Mouse (Mus musculus): Measurements from ENCODE around the gene Ank2. TPM values are rescaled to one million over a fixed set of nuclear protein-coding genes. Genes with fewer than 3 reads are reported as not detected.
A peak's percentile ranks its signal among the peaks of the same experiment; 100 is the strongest.

Ank2 gene
- total and polyA plus RNA-seq, 2 experiments: 1.2 to 5.6 TPM

DNA sequence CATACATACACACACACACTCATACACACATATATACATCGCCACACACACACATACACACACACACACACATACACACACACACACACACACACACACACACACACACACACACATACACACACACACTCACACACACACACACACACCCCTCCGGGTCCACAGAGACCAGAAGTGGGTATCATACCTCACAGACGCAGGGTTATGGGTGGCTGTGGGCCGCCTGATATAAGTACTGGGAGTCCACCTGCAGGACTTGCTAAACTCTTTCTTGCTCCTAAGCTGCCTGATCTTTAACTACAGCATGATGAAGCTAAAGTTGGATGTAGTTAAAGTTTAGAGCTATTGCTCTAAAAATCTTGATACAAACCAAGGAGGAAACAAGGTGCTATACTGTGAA lies 30.7 kb upstream of the Ank2 start:
- H3K4me3 ChIP-seq (ENCODE audit: insufficient read depth, low read depth, low read length): no peak overlapping the region
- no peak for TF ChIP-seq POLR2A (IDR thresholded peaks at IDR 0.05; ENCODE audit: extremely low read depth, insufficient read depth, low read length)
- no peaks in the 10 kb centered on the region for H3K79me2 ChIP-seq (ENCODE audit: control insufficient read depth, insufficient read depth, low read length)
- H3K36me3 ChIP-seq (ENCODE audit: control insufficient read depth, insufficient read depth, low read length): no peaks in the 10 kb centered on the region
- no peak overlapping the region for H3K9ac ChIP-seq (ENCODE audit: low read depth, low read length)
- no peak overlapping the region for H3K27ac ChIP-seq (replicated peaks; ENCODE audit: insufficient read depth, low read depth, low read length)
- no peaks in the 10 kb centered on the region for H3K27me3 ChIP-seq (ENCODE audit: control insufficient read depth, insufficient read depth, low read length)
- 81% methylated on average over 4 of the region's 4 CpGs for whole genome bisulfite sequencing
- no peaks in the 10 kb centered on the region for H3K4me1 ChIP-seq (ENCODE audit: control insufficient read depth, insufficient read depth, low read length)
- no peak for DNase-seq (ENCODE audit: extremely low read depth, low read depth, low spot score)

DNA sequence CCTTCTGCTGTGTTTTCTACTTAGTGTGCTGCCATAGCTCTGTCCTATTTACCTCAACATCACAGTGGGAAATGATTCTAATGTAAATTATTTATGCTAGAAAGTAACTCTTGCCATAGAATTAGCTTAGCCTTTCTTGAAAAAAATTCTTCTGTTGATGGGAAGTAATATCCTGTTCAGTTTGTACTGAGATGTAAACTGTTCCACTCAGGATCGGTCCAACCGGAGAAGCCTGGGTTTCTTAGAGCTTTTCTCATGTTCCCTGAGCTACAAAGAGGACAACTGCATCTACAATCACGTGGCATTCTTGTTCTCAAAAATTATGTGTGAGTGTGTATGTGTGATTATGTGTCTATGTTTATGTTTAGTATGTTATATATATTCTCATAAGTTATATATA lies 30.1 kb upstream of the Ank2 start:
- H3K36me3 ChIP-seq (ENCODE audit: control insufficient read depth, insufficient read depth, low read length): no peaks in the 10 kb centered on the region
- no peak overlapping the region for H3K9ac ChIP-seq (ENCODE audit: low read depth, low read length)
- no peak overlapping the region for H3K4me3 ChIP-seq (ENCODE audit: insufficient read depth, low read depth, low read length)
- TF ChIP-seq POLR2A (IDR thresholded peaks at IDR 0.05; ENCODE audit: extremely low read depth, insufficient read depth, low read length): no peak
- no peak for TF ChIP-seq CTCF (IDR thresholded peaks at IDR 0.05; ENCODE audit: low read depth, low read length)
- H3K4me1 ChIP-seq (ENCODE audit: control insufficient read depth, insufficient read depth, low read length): no peaks in the 10 kb centered on the region
- no peak overlapping the region for H3K27ac ChIP-seq (replicated peaks; ENCODE audit: insufficient read depth, low read depth, low read length)
- DNase-seq (ENCODE audit: extremely low read depth, low read depth, low spot score): no peak
- no peaks in the 10 kb centered on the region for H3K79me2 ChIP-seq (ENCODE audit: control insufficient read depth, insufficient read depth, low read length)
- no peaks in the 10 kb centered on the region for H3K27me3 ChIP-seq (ENCODE audit: control insufficient read depth, insufficient read depth, low read length)
- 87% methylated on average over 3 of the region's 3 CpGs for WGBS

GRCm38 (mm10) chr3:127527465-127528034 lies 28.4 kb upstream of the Ank2 start:
- WGBS: 66% methylated on average over 5 of the region's 5 CpGs
- TF ChIP-seq POLR2A (IDR thresholded peaks at IDR 0.05; ENCODE audit: extremely low read depth, insufficient read depth, low read length) (no peak), CTCF (IDR thresholded peaks at IDR 0.05; ENCODE audit: low read depth, low read length) (no peak)
- DNase-seq (ENCODE audit: extremely low read depth, low read depth, low spot score): peak; percentile 22

GRCm38 (mm10) chr3:127525188-127525819 lies 26.2 kb upstream of the Ank2 start:
- H3K27me3 ChIP-seq (ENCODE audit: control insufficient read depth, insufficient read depth, low read length): no peaks in the 10 kb centered on the region
- H3K4me1 ChIP-seq (ENCODE audit: control insufficient read depth, insufficient read depth, low read length): no peaks in the 10 kb centered on the region
- TF ChIP-seq POLR2A (IDR thresholded peaks at IDR 0.05; ENCODE audit: extremely low read depth, insufficient read depth, low read length) (no peak), CTCF (IDR thresholded peaks at IDR 0.05; ENCODE audit: low read depth, low read length) (no peak)
- no peak for DNase-seq (ENCODE audit: extremely low read depth, low read depth, low spot score)
- no peaks in the 10 kb centered on the region for H3K79me2 ChIP-seq (ENCODE audit: control insufficient read depth, insufficient read depth, low read length)
- no peak overlapping the region for H3K9ac ChIP-seq (ENCODE audit: low read depth, low read length)
- 74% methylated on average over 8 of the region's 8 CpGs for WGBS
- no peaks in the 10 kb centered on the region for H3K36me3 ChIP-seq (ENCODE audit: control insufficient read depth, insufficient read depth, low read length)
- no peak overlapping the region for H3K27ac ChIP-seq (replicated peaks; ENCODE audit: insufficient read depth, low read depth, low read length)
- H3K4me3 ChIP-seq (ENCODE audit: insufficient read depth, low read depth, low read length): no peak overlapping the region

More at GRCm38 (mm10) chr3:127527465-127528034, 28.4 kb upstream of the Ank2 start:
- Histone ChIP-seq H3K4me3 (ENCODE audit: insufficient read depth, low read depth, low read length) (no peak overlapping the region), H3K27ac (replicated peaks; ENCODE audit: insufficient read depth, low read depth, low read length) (no peak overlapping the region), H3K36me3 (ENCODE audit: control insufficient read depth, insufficient read depth, low read length) (no peaks in the 10 kb centered on the region), H3K9ac (ENCODE audit: low read depth, low read length) (no peak overlapping the region), H3K79me2 (ENCODE audit: control insufficient read depth, insufficient read depth, low read length) (no peaks in the 10 kb centered on the region), H3K27me3 (ENCODE audit: control insufficient read depth, insufficient read depth, low read length) (no peaks in the 10 kb centered on the region), H3K4me1 (ENCODE audit: control insufficient read depth, insufficient read depth, low read length) (no peaks in the 10 kb centered on the region)

- no peaks in the 10 kb centered on the region for H3K36me3 ChIP-seq (ENCODE audit: control insufficient read depth, insufficient read depth, low read length)
- no peak for DNase-seq (ENCODE audit: extremely low read depth, low read depth, low spot score)
- H3K4me1 ChIP-seq (ENCODE audit: control insufficient read depth, insufficient read depth, low read length): no peaks in the 10 kb centered on the region
- no peak overlapping the region for H3K4me3 ChIP-seq (ENCODE audit: insufficient read depth, low read depth, low read length)
- no peak overlapping the region for H3K9ac ChIP-seq (ENCODE audit: low read depth, low read length)
- TF ChIP-seq CTCF (IDR thresholded peaks at IDR 0.05; ENCODE audit: low read depth, low read length) (no peak), POLR2A (IDR thresholded peaks at IDR 0.05; ENCODE audit: extremely low read depth, insufficient read depth, low read length) (no peak)
- no peaks in the 10 kb centered on the region for H3K27me3 ChIP-seq (ENCODE audit: control insufficient read depth, insufficient read depth, low read length)
- no peaks in the 10 kb centered on the region for H3K79me2 ChIP-seq (ENCODE audit: control insufficient read depth, insufficient read depth, low read length)
- H3K27ac ChIP-seq (replicated peaks; ENCODE audit: insufficient read depth, low read depth, low read length): no peak overlapping the region
- WGBS: 80% methylated on average over 10 of the region's 10 CpGs
These were observed 22.0 kb upstream of the Ank2 start for GRCm38 (mm10) chr3:127521156-127521555.

- H3K4me1 ChIP-seq (ENCODE audit: control insufficient read depth, insufficient read depth, low read length): no peaks in the 10 kb centered on the region
- DNase-seq (ENCODE audit: extremely low read depth, low read depth, low spot score): no peak
- no peak for TF ChIP-seq POLR2A (IDR thresholded peaks at IDR 0.05; ENCODE audit: extremely low read depth, insufficient read depth, low read length)
- TF ChIP-seq CTCF (IDR thresholded peaks at IDR 0.05; ENCODE audit: low read depth, low read length): no peak
- no peaks in the 10 kb centered on the region for H3K27me3 ChIP-seq (ENCODE audit: control insufficient read depth, insufficient read depth, low read length)
- no peaks in the 10 kb centered on the region for H3K36me3 ChIP-seq (ENCODE audit: control insufficient read depth, insufficient read depth, low read length)
- H3K4me3 ChIP-seq (ENCODE audit: insufficient read depth, low read depth, low read length): no peak overlapping the region
- 71% methylated on average over 6 of the region's 6 CpGs for WGBS
- H3K79me2 ChIP-seq (ENCODE audit: control insufficient read depth, insufficient read depth, low read length): no peaks in the 10 kb centered on the region
- H3K27ac ChIP-seq (replicated peaks; ENCODE audit: insufficient read depth, low read depth, low read length): no peak overlapping the region
- H3K9ac ChIP-seq (ENCODE audit: low read depth, low read length): no peak overlapping the region
These were observed 21.1 kb upstream of the Ank2 start for GRCm38 (mm10) chr3:127520300-127520699.

All from liver, adult 2 months (tissue).